Mouse (Mus musculus): ENCODE data around the gene Unc119. TPM values are rescaled to one million over a fixed set of nuclear protein-coding genes. Genes with fewer than 3 reads are reported as not detected.
A peak's percentile ranks its signal among the peaks of the same experiment; 100 is the strongest.

The Unc119 gene
- polyA plus RNA-seq, 1 experiment from 2014 or later: 39.8 TPM

DNA sequence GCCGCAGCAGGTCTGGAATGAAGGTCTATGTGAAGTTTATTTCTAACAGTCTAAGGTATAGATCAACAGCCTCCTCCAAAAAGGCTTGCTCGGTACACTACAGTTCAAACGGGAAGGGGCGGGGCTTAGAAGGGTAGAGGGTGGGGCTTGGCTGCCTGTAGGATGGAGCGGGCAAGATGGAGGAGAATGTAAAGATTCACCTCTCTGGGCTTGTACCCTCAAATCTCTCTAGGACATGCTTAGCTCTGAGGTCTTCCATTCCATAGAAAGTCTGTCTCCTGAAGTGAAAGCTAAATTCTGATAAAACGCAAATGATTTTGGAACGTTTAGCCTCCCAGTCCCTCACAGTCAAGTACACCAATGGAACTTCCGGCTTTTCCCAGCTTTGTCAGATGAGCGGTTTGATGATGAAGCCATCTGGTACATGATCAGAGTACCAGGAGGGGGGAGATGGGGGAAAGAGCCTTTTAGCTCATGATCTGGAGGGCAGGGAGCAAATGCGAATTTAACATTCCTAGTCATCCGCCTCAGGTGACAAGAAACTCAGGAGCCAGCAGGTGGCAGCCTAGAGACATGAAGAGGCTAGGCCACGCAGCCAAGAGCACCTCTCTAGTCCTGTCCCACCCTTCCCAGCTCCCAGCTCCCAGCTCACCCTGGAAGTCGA lies 17.0 kb downstream of the Unc119 start:
- WGBS: 12% methylated on average over 13 of the region's 13 CpGs
- Histone ChIP-seq H3K9ac (ENCODE audit: low read length) (no peak overlapping the region), H3K4me2 (ENCODE audit: low read length) (peak overlapping the region; percentile 55)

GRCm38 (mm10) chr11:78360789-78361131 lies 17.5 kb downstream of the Unc119 start:
- Histone ChIP-seq H3K4me1 (replicated peaks; ENCODE audit: control insufficient read depth, insufficient read depth, low read length) (no peaks in the 10 kb centered on the region), H3K36me3 (ENCODE audit: control insufficient read depth, insufficient read depth, low read length) (no peaks in the 10 kb centered on the region), H3K4me3 (ENCODE audit: low read depth, low read length) (no peak overlapping the region), H3K27ac (ENCODE audit: low read depth) (no peak overlapping the region), H3K9me3 (ENCODE audit: control insufficient read depth, low read length) (no peaks in the 10 kb centered on the region), H3K27me3 (replicated peaks; ENCODE audit: control insufficient read depth, insufficient read depth, low read length) (no peaks in the 10 kb centered on the region), H3K4me2 (ENCODE audit: low read length) (no peak overlapping the region), H3K9ac (ENCODE audit: low read length) (no peak overlapping the region)
- WGBS: 47% methylated on average over 2 of the region's 2 CpGs
- ATAC-seq (replicated peaks; ENCODE audit: low FRiP score, low TSS enrichment, low read depth) (peak; percentile 8; the same call in 1 of the 2 replicates), DNase-seq (ENCODE audit: low spot score) (no peak)

More for the DNA sequence above, 17.0 kb downstream of the Unc119 start:
- peak; percentile 64; the same call in 1 of the 2 replicates for ATAC-seq (replicated peaks; ENCODE audit: low FRiP score, low TSS enrichment, low read depth)
- no peak overlapping the region for H3K27ac ChIP-seq (ENCODE audit: low read depth)
- no peaks in the 10 kb centered on the region for H3K9me3 ChIP-seq (ENCODE audit: control insufficient read depth, low read length)
- H3K4me1 ChIP-seq (replicated peaks; ENCODE audit: control insufficient read depth, insufficient read depth, low read length): no peaks in the 10 kb centered on the region
- no peaks in the 10 kb centered on the region for H3K36me3 ChIP-seq (ENCODE audit: control insufficient read depth, insufficient read depth, low read length)
- H3K4me3 ChIP-seq (ENCODE audit: low read depth, low read length): peak overlapping the region; percentile 31; the same call in 1 of the 2 replicates
- DNase-seq (ENCODE audit: low spot score): peak; percentile 85
- H3K27me3 ChIP-seq (replicated peaks; ENCODE audit: control insufficient read depth, insufficient read depth, low read length): no peaks in the 10 kb centered on the region

GRCm38 (mm10) chr11:78363309-78364007 lies 20.2 kb downstream of the Unc119 start:
- H3K27me3 ChIP-seq (replicated peaks; ENCODE audit: control insufficient read depth, insufficient read depth, low read length): no peaks in the 10 kb centered on the region
- H3K9ac ChIP-seq (ENCODE audit: low read length): no peak overlapping the region
- no peak for DNase-seq (ENCODE audit: low spot score)
- no peak for ATAC-seq (replicated peaks; ENCODE audit: low FRiP score, low TSS enrichment, low read depth)
- H3K4me3 ChIP-seq (ENCODE audit: low read depth, low read length): no peak overlapping the region
- WGBS: 67% methylated on average over 13 of the region's 13 CpGs
- H3K4me2 ChIP-seq (ENCODE audit: low read length): no peak overlapping the region
- H3K4me1 ChIP-seq (replicated peaks; ENCODE audit: control insufficient read depth, insufficient read depth, low read length): no peaks in the 10 kb centered on the region
- no peak overlapping the region for H3K27ac ChIP-seq (ENCODE audit: low read depth)
- H3K36me3 ChIP-seq (ENCODE audit: control insufficient read depth, insufficient read depth, low read length): no peaks in the 10 kb centered on the region
- H3K9me3 ChIP-seq (ENCODE audit: control insufficient read depth, low read length): no peaks in the 10 kb centered on the region

GRCm38 (mm10) chr11:78364103-78364502 lies 20.8 kb downstream of the Unc119 start:
- 17% methylated on average over 8 of the region's 8 CpGs for WGBS
- no peak overlapping the region for H3K4me3 ChIP-seq (ENCODE audit: low read depth, low read length)
- no peak for DNase-seq (ENCODE audit: low spot score)
- no peak overlapping the region for H3K9ac ChIP-seq (ENCODE audit: low read length)
- no peaks in the 10 kb centered on the region for H3K36me3 ChIP-seq (ENCODE audit: control insufficient read depth, insufficient read depth, low read length)
- no peak for ATAC-seq (replicated peaks; ENCODE audit: low FRiP score, low TSS enrichment, low read depth)
- no peaks in the 10 kb centered on the region for H3K4me1 ChIP-seq (replicated peaks; ENCODE audit: control insufficient read depth, insufficient read depth, low read length)
- H3K27ac ChIP-seq (ENCODE audit: low read depth): no peak overlapping the region
- H3K27me3 ChIP-seq (replicated peaks; ENCODE audit: control insufficient read depth, insufficient read depth, low read length): no peaks in the 10 kb centered on the region
- H3K9me3 ChIP-seq (ENCODE audit: control insufficient read depth, low read length): no peaks in the 10 kb centered on the region
- H3K4me2 ChIP-seq (ENCODE audit: low read length): no peak overlapping the region

GRCm38 (mm10) chr11:78367456-78368225 lies 24.4 kb downstream of the Unc119 start:
- H3K4me3 ChIP-seq (ENCODE audit: low read depth, low read length): no peak overlapping the region
- 80% methylated on average over 14 of the region's 15 CpGs for WGBS
- no peak overlapping the region for H3K27ac ChIP-seq (ENCODE audit: low read depth)
- H3K9me3 ChIP-seq (ENCODE audit: control insufficient read depth, low read length): no peaks in the 10 kb centered on the region
- no peak for DNase-seq (ENCODE audit: low spot score)
- no peaks in the 10 kb centered on the region for H3K27me3 ChIP-seq (replicated peaks; ENCODE audit: control insufficient read depth, insufficient read depth, low read length)
- H3K4me1 ChIP-seq (replicated peaks; ENCODE audit: control insufficient read depth, insufficient read depth, low read length): no peaks in the 10 kb centered on the region
- ATAC-seq (replicated peaks; ENCODE audit: low FRiP score, low TSS enrichment, low read depth): no peak
- H3K4me2 ChIP-seq (ENCODE audit: low read length): no peak overlapping the region
- no peak overlapping the region for H3K9ac ChIP-seq (ENCODE audit: low read length)
- H3K36me3 ChIP-seq (ENCODE audit: control insufficient read depth, insufficient read depth, low read length): no peaks in the 10 kb centered on the region

- H3K27ac ChIP-seq (ENCODE audit: low read depth): no peak overlapping the region
- no peaks in the 10 kb centered on the region for H3K36me3 ChIP-seq (ENCODE audit: control insufficient read depth, insufficient read depth, low read length)
- 47% methylated on average over 1 of the region's 1 CpGs for WGBS
- H3K9me3 ChIP-seq (ENCODE audit: control insufficient read depth, low read length): no peaks in the 10 kb centered on the region
- H3K4me1 ChIP-seq (replicated peaks; ENCODE audit: control insufficient read depth, insufficient read depth, low read length): no peaks in the 10 kb centered on the region
- DNase-seq (ENCODE audit: low spot score) (no peak), ATAC-seq (replicated peaks; ENCODE audit: low FRiP score, low TSS enrichment, low read depth) (no peak)
- no peak overlapping the region for H3K4me3 ChIP-seq (ENCODE audit: low read depth, low read length)
- H3K27me3 ChIP-seq (replicated peaks; ENCODE audit: control insufficient read depth, insufficient read depth, low read length): no peaks in the 10 kb centered on the region
- H3K9ac ChIP-seq (ENCODE audit: low read length): no peak overlapping the region
- H3K4me2 ChIP-seq (ENCODE audit: low read length): no peak overlapping the region
These were observed 27.1 kb downstream of the Unc119 start for GRCm38 (mm10) chr11:78370389-78370788.

- no peak for DNase-seq (ENCODE audit: low spot score)
- H3K4me2 ChIP-seq (ENCODE audit: low read length): no peak overlapping the region
- no peak overlapping the region for H3K27ac ChIP-seq (ENCODE audit: low read depth)
- WGBS: 91% methylated on average over 11 of the region's 11 CpGs
- no peak for ATAC-seq (replicated peaks; ENCODE audit: low FRiP score, low TSS enrichment, low read depth)
- no peaks in the 10 kb centered on the region for H3K27me3 ChIP-seq (replicated peaks; ENCODE audit: control insufficient read depth, insufficient read depth, low read length)
- H3K9ac ChIP-seq (ENCODE audit: low read length): no peak overlapping the region
- H3K36me3 ChIP-seq (ENCODE audit: control insufficient read depth, insufficient read depth, low read length): no peaks in the 10 kb centered on the region
- H3K9me3 ChIP-seq (ENCODE audit: control insufficient read depth, low read length): no peaks in the 10 kb centered on the region
- no peaks in the 10 kb centered on the region for H3K4me1 ChIP-seq (replicated peaks; ENCODE audit: control insufficient read depth, insufficient read depth, low read length)
- no peak overlapping the region for H3K4me3 ChIP-seq (ENCODE audit: low read depth, low read length)
These were observed 28.4 kb downstream of the Unc119 start for GRCm38 (mm10) chr11:78371711-78372110.

- Histone ChIP-seq H3K4me3 (ENCODE audit: low read depth, low read length) (no peak overlapping the region), H3K9me3 (ENCODE audit: control insufficient read depth, low read length) (no peaks in the 10 kb centered on the region), H3K36me3 (ENCODE audit: control insufficient read depth, insufficient read depth, low read length) (no peaks in the 10 kb centered on the region), H3K27me3 (replicated peaks; ENCODE audit: control insufficient read depth, insufficient read depth, low read length) (no peaks in the 10 kb centered on the region), H3K9ac (ENCODE audit: low read length) (no peak overlapping the region), H3K4me2 (ENCODE audit: low read length) (no peak overlapping the region), H3K27ac (ENCODE audit: low read depth) (no peak overlapping the region), H3K4me1 (replicated peaks; ENCODE audit: control insufficient read depth, insufficient read depth, low read length) (no peaks in the 10 kb centered on the region)
- 54% methylated on average over 3 of the region's 3 CpGs for WGBS
- DNase-seq (ENCODE audit: low spot score): no peak
- no peak for ATAC-seq (replicated peaks; ENCODE audit: low FRiP score, low TSS enrichment, low read depth)
These were observed 28.9 kb downstream of the Unc119 start for GRCm38 (mm10) chr11:78372166-78372565.
